In genomic region chr11:86894171-86894577, GRCm38 (mm10) we compare ENCODE assay signal across 7 mouse cellular contexts.
DNase-seq lines count a peak whose midpoint lies in the region; ATAC-seq and TF ChIP-seq lines count a peak whose summit lies in the region.

No protein-coding gene starts in this region.

- H3K27me3 ChIP-seq in embryonic facial prominence, embryonic 10.5 days (replicated peaks; ENCODE audit: low read depth, poor library complexity, severe bottlenecking), result peaks cover 8% of the 10 kb centered on the region
- no peaks in the 10 kb centered on the region for H3K27me3 ChIP-seq in limb, embryonic 11.5 days (ENCODE audit: control insufficient read depth, insufficient read depth, low read length)
- no peaks in the 10 kb centered on the region for H3K27me3 ChIP-seq in midbrain, embryonic 14.5 days (ENCODE audit: control insufficient read depth, insufficient read depth, low read length)
- no peaks in the 10 kb centered on the region for H3K27me3 ChIP-seq in spleen, adult 2 months (ENCODE audit: control insufficient read depth, insufficient read depth, low read length)

- no peaks in the 10 kb centered on the region for H3K36me3 ChIP-seq in embryonic facial prominence, embryonic 10.5 days (replicated peaks)
- H3K36me3 ChIP-seq in limb, embryonic 11.5 days (ENCODE audit: control insufficient read depth, insufficient read depth, low read length), result no peaks in the 10 kb centered on the region
- H3K36me3 ChIP-seq in midbrain, embryonic 14.5 days (ENCODE audit: control insufficient read depth, insufficient read depth, low read length), result no peaks in the 10 kb centered on the region
- H3K36me3 ChIP-seq in spleen, adult 2 months (ENCODE audit: control insufficient read depth, insufficient read depth, low read length), result no peaks in the 10 kb centered on the region

- TF ChIP-seq POLR2A in spleen, adult 2 months (IDR thresholded peaks at IDR 0.05; ENCODE audit: low read depth, low read length), result no peak

- peak; percentile 54; the same call in 1 of the 2 replicates for ATAC-seq in limb, embryonic 11.5 days (ENCODE audit: insufficient number of reproducible peaks, low FRiP score, low TSS enrichment, low read depth)
- peak; percentile 43; the same call in 1 of the 2 replicates for ATAC-seq in midbrain, embryonic 14.5 days (ENCODE audit: low FRiP score, low TSS enrichment)

- peak overlapping the region; percentile 46 for H3K4me3 ChIP-seq in embryonic facial prominence, embryonic 10.5 days
- H3K4me3 ChIP-seq in limb, embryonic 11.5 days (ENCODE audit: low read depth, low read length), result peak overlapping the region; percentile 7; the same call in 1 of the 2 replicates
- H3K4me3 ChIP-seq in midbrain, embryonic 14.5 days (replicated peaks; ENCODE audit: low read depth, low read length), result peak overlapping the region; percentile 36
- H3K4me3 ChIP-seq in spleen, adult 2 months (ENCODE audit: extremely low read depth, insufficient read depth, insufficient read length), result peak overlapping the region; percentile 54; the same call in 1 of the 2 replicates

- H3K27ac ChIP-seq in embryonic facial prominence, embryonic 10.5 days (replicated peaks), result no peak overlapping the region; the same call in 1 of the 2 replicates
- no peak overlapping the region for H3K27ac ChIP-seq in limb, embryonic 11.5 days (replicated peaks; ENCODE audit: low read depth, low read length)
- no peak overlapping the region for H3K27ac ChIP-seq in midbrain, embryonic 14.5 days (replicated peaks; ENCODE audit: low read depth, low read length)
- peak overlapping the region; percentile 9; the same call in 1 of the 2 replicates for H3K27ac ChIP-seq in spleen, adult 2 months (ENCODE audit: insufficient read depth, low read length)

- no peaks in the 10 kb centered on the region; the same call in 1 of the 2 replicates for H3K9me3 ChIP-seq in embryonic facial prominence, embryonic 10.5 days
- H3K9me3 ChIP-seq in limb, embryonic 11.5 days (ENCODE audit: control insufficient read depth, low read length), result no peaks in the 10 kb centered on the region
- no peaks in the 10 kb centered on the region for H3K9me3 ChIP-seq in midbrain, embryonic 14.5 days (ENCODE audit: control insufficient read depth, low read length)

- 8% methylated on average over 19 of the region's 19 CpGs for WGBS in embryonic facial prominence, embryonic 10.5 days
- 7% methylated on average over 19 of the region's 19 CpGs for WGBS in limb, embryonic 11.5 days
- WGBS in midbrain, embryonic 14.5 days, result 6% methylated on average over 19 of the region's 19 CpGs
- WGBS in spleen, adult 2 months, result 2% methylated on average over 19 of the region's 19 CpGs

- DNase-seq in adrenal gland, postnatal 14 days, result peak; percentile 91
- peak; percentile 86 for DNase-seq in embryonic facial prominence, embryonic 10.5 days (ENCODE audit: low spot score)
- DNase-seq in heart, adult 18-20 months, result peak; percentile 86 to 92
- DNase-seq in kidney, adult 18-20 months, result peak; percentile 87
- DNase-seq in limb, embryonic 11.5 days (ENCODE audit: low spot score), result peak; percentile 92
- peak; percentile 91 for DNase-seq in midbrain, embryonic 14.5 days
- peak; percentile 21 to 55 for DNase-seq in spleen, adult 2 months (ENCODE audit: low read depth in 1 of 2, low spot score in 2 of 2)

- H3K4me1 ChIP-seq in embryonic facial prominence, embryonic 10.5 days, result peaks cover 50% of the 10 kb centered on the region
- H3K4me1 ChIP-seq in limb, embryonic 11.5 days (ENCODE audit: control insufficient read depth, insufficient read depth, low read length), result peaks cover 30% of the 10 kb centered on the region
- peaks cover 8% of the 10 kb centered on the region for H3K4me1 ChIP-seq in midbrain, embryonic 14.5 days (ENCODE audit: control insufficient read depth, insufficient read depth, low read length)
- H3K4me1 ChIP-seq in spleen, adult 2 months (ENCODE audit: control insufficient read depth, insufficient read depth, insufficient read length), result peaks cover 3% of the 10 kb centered on the region; the same call in 1 of the 2 replicates

- peak overlapping the region; percentile 44 for H3K4me2 ChIP-seq in limb, embryonic 11.5 days (ENCODE audit: low read depth, severe bottlenecking)
- H3K4me2 ChIP-seq in midbrain, embryonic 14.5 days (ENCODE audit: low read length), result peak overlapping the region; percentile 56

- peak; percentile 90 for TF ChIP-seq CTCF in spleen, adult 2 months (IDR thresholded peaks at IDR 0.05; ENCODE audit: extremely low read depth, insufficient read depth, insufficient read length, insufficient replicate concordance)

- peak overlapping the region; percentile 22; the same call in 1 of the 2 replicates for H3K9ac ChIP-seq in limb, embryonic 11.5 days (ENCODE audit: low read length)
- H3K9ac ChIP-seq in midbrain, embryonic 14.5 days (replicated peaks; ENCODE audit: low read length), result peak overlapping the region; percentile 50

Comparison
In these comparisons a context has a peak if more than half of its experiments do, and no peak if none do; other contexts are left out.
1. DNase-seq: peak in every context shown above with its lines; median percentile 92 in limb, embryonic 11.5 days; 91 in adrenal gland, postnatal 14 days; 91 in midbrain, embryonic 14.5 days; 89 in heart, adult 18-20 months; 87 in kidney, adult 18-20 months; 86 in embryonic facial prominence, embryonic 10.5 days; 38 in spleen, adult 2 months.